Mouse (Mus musculus): ENCODE measurements around the gene Gm8251. TPM values are rescaled to one million over a fixed set of nuclear protein-coding genes. Genes with fewer than 3 reads are reported as not detected.

The Gm8251 gene
- 0.08 and 0.13 TPM in 2 replicates for polyA plus RNA-seq (2015; fragmentation: Nextera tagmentation; extraction: Ambion mirVana)

DNA sequence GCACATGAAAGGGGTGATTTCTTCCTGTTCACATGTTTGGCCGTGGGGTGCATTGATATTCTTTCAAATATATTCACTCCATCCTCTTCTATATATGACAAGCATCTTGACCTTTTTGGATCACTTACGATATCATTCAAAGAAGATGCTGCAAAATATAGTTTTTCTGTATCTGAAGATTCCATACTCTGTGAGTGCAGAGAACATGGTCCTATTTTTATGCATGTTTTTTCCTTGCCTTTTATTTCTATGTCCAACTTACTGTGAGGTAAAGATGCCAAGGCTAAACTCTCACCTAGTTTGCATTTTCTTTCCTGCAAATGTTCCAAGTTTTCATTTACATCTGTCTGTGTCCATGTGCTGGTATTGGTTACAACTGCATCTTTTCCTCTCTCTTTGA, at the start of gene Gm8251:
TSS of gene Gm8251 (minus strand) at position 101 of the 400 bp plus-strand sequence.

DNA sequence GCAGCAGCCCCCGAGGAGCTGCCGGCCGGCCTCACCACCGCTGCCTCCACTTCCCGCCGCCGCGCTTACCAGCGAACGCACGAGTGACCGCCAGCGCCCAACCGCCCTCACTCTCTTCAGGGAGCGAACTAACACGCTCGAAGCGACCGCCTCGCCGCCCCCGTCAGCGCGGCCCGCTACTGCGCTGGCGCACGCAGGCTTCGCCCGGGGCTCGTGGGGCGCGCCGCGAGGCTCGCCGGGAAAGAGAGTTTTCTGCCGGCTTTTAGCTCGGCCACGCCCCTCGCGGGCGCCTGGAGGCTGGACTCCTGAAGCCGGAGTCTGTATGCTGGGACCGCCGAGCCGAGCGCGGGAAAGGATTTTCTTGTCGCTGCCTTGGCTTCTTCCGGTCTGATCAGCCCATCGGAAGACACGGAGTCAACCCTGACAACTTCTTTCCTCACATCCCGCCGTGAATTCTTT, 40.6 kb upstream of the Gm8251 start, which contains the start of gene Tex30:
TSS of gene Tex30 (minus strand) at position 183 of the 459 bp plus-strand sequence.

DNA sequence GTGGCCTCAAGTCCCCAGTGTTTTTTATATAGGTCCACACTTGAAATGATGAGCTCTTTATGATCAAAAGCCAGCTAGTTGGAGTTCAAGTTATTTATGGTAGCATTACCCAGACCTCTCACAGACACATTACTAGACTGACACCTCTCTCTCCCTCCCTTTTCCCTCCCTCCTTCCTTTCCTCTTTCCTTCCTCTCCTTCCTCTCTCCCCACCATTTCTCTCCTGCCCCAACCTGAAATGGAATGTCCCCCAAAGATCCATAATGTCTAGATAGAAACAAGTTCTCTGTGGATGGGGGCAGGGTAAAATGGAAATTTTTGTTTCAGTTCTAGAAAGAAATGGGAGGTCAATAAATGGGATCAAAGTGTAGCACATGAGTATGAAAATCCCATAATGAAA, 41.8 kb downstream of the Gm8251 start, which contains the start of gene Mettl21c:
TSS of gene Mettl21c (minus strand) at position 101 of the 400 bp plus-strand sequence.

Other genes with a start within 250 kb of the Gm8251 start
- 16.7 and 18.2 TPM in 2 replicates for gene Uxs1, start 234.1 kb downstream of the Gm8251 start, polyA plus RNA-seq (2015; fragmentation: Nextera tagmentation; extraction: Ambion mirVana)
- gene Tpp2, start 128.3 kb downstream of the Gm8251 start, polyA plus RNA-seq (2015; fragmentation: Nextera tagmentation; extraction: Ambion mirVana) = 28.3 and 30.2 TPM in 2 replicates
- gene Mettl21c, start 41.9 kb downstream of the Gm8251 start, polyA plus RNA-seq (2015; fragmentation: Nextera tagmentation; extraction: Ambion mirVana) = 0.59 and 0.72 TPM in 2 replicates
- gene Tex30, start 40.5 kb upstream of the Gm8251 start, polyA plus RNA-seq (2015; fragmentation: Nextera tagmentation; extraction: Ambion mirVana) = 74.0 and 78.2 TPM in 2 replicates
- 16.6 and 17.3 TPM in 2 replicates for gene Kdelc1, start 56.9 kb upstream of the Gm8251 start, polyA plus RNA-seq (2015; fragmentation: Nextera tagmentation; extraction: Ambion mirVana)
- gene Bivm, start 57.0 kb upstream of the Gm8251 start, polyA plus RNA-seq (2015; fragmentation: Nextera tagmentation; extraction: Ambion mirVana) = 3.5 and 4.1 TPM in 2 replicates
- 6.6 and 8.0 TPM in 2 replicates for gene Ercc5, start 85.8 kb upstream of the Gm8251 start, polyA plus RNA-seq (2015; fragmentation: Nextera tagmentation; extraction: Ambion mirVana)
- gene Mettl21e, start 157.0 kb upstream of the Gm8251 start, polyA plus RNA-seq (2015; fragmentation: Nextera tagmentation; extraction: Ambion mirVana) = 0.05 and 0.08 TPM in 2 replicates